Mouse (Mus musculus) frontal cortex, postnatal 36 days (tissue): Measurements from ENCODE around the gene Otud7b.
A peak's percentile ranks its signal among the peaks of the same experiment; 100 is the strongest.
"Not testable (repeated sequence)": the region's sequence is repeated elsewhere in the genome, so short reads cannot be mapped to it uniquely, and the experiment has no call there.

Experiments used
- DNase-seq, 2 experiments: peaks; one replicate each; pipeline ENCODE4 v3.0.0; 2022; ENCODE audit warnings: low spot score in 2 of 2

Otud7b gene

DNA sequence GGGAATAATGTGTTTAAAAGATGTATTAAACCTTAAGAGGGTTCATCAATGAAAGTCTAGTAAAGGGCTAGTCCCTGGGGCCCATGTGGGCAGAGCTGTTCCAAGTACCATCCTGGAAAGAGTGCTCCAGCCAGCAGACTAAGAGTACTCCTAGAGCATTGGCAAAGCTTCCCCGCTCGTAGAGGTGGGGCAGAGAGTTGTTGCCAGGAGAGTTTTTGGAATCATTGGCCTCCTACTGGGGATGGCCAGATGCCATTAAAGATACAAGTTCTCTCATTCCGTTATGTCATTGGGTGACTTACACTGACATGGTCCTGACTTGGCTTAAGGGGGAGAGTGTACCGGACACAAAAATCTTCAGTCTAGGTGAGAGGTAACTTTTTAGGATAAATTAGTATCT lies 75.2 kb downstream of the Otud7b start:
- no peak for DNase-seq

DNA sequence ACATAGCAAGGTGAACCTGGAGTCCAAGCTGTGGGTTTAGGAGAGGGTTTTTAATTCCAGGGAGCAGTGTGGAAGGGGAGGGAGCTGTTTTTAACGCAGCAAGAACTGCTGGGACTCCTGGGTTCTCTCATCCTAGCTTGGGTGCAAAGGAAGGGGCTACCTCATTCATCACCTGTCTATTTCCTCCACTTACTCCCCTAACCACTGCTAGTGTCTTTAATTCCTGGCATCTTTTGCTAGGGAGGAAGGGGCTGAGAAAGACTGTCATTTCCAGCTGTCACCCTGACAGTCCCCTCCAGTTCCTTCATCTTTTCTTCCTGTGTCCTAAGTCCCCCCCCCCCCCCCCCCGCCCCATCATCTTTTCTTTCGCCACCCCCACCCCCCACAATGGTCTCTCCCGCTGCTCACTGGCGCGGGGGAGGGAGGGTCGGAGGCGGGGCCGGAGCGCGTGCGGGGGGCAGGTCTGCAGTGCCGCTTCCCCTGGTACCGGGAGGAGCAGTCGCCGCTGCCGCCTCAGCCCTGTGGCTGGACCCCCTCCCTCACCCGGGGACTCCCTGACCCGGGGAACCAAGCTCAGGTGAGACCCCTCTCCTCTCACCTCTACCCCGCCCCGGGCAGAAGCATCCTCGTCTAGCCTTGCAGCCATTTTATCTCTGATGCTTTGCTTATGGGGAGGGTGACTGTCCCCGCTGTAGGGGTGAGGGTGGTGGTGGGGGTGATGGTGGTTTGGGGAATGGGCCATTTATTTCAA lies 76.6 kb downstream of the Otud7b start, which contains the start of gene Sv2a:
Gene Sv2a (plus strand): TSS at position 425 of the 751 bp plus-strand sequence.
- peak; percentile 69 to 78 for DNase-seq

DNA sequence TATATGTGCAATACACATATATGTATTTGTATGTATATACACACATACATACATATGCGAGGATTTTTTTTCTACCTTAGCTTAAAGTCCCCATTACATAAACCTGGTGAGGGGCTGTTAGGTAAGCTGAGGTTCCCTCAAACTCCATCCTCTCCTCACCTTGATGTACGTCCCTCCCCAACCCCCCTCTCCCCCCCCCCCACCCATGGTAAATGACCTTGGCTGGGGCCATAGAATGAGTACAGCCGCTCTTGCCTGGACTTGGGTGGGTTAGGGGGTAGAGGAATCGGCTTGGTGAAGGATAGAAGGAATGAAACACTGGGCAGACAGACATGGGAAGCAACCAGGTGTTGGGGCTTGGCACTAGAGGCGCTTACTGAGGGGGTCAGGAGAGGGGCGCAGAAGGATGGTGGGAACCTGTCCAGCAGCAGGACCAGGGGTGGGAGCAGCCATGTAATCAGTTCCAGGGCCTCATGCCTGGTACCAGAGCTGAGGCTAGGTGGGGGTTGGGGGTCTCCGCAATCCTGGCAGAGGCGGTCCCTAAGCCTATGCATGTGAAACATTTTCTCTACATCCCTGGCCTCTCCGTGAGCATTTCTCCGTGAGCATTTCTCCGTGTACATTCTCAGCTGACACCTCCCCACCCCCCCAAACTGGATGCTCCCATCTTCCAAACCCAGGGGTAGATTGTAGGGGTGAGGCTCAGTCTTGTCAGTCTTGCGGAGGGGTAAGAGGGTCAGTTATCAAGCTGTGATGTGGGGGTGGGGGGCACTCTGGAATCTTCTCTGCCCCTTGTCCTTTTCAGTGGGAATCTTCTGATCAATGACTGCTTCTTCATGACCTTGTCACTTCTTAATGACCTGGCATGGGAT lies 77.4 kb downstream of the Otud7b start:
- DNase-seq, result peak in 1 of 2 experiments; percentile 44

DNA sequence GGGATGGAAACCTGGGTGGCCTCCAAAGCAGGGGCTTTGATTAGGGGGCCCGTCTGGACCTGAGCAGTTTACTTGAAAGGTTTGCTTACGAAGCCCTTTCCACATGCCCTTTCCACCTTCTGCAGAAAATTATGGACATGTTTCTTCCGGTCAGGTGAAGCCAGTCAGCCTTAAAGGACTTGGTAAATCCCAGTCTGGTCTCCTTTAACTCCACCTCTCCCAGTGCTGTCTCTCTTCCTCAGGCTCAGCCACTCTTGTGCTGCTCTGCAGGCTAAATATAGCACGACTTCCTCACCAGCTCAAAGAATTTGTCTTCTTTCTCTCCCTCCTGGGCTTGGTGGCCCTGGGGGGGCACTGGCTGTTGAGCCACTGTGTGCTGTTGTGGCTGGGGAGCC lies 78.1 kb downstream of the Otud7b start:
- DNase-seq, result peak; percentile 48 to 58

DNA sequence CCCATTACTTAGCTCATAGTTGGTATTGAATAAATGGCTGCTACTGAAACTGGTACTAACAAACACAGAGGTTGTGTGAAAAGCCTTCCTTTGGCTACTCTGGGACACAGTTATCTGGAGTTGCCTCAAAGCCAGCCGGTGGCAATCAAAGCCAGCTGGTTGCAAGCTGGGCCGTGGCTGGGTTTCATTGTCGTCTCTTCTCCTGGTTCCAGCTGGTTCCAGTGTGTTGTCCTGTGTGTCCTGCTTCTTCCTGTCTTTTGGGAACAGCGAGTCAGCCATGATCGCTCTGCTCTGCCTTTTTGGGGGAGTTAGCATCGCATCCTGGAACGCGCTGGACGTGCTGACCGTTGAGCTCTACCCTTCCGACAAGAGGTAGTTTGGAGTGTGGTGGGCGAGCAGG lies 88.7 kb downstream of the Otud7b start:
- DNase-seq, result no peak

DNA sequence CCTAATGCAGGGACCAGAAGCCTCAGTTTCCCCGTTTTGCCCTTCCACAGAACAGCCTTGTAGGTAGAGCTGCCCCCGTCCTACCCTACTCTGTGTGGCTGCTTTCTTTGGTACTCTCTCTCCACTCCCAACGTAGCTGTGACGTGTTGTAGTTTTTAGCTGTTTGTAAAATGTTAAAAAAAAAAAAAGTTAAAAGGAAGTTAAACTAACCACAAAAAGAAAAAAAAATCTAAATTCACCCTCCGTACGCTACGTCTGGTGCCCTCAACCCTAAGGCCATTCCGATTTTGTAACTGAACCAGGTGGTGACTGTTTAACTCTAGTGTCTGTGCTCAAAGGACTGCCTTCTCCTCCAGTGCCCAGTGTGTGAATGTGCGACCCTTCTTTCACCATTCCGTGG lies 90.6 kb downstream of the Otud7b start:
- no peak for DNase-seq

DNA sequence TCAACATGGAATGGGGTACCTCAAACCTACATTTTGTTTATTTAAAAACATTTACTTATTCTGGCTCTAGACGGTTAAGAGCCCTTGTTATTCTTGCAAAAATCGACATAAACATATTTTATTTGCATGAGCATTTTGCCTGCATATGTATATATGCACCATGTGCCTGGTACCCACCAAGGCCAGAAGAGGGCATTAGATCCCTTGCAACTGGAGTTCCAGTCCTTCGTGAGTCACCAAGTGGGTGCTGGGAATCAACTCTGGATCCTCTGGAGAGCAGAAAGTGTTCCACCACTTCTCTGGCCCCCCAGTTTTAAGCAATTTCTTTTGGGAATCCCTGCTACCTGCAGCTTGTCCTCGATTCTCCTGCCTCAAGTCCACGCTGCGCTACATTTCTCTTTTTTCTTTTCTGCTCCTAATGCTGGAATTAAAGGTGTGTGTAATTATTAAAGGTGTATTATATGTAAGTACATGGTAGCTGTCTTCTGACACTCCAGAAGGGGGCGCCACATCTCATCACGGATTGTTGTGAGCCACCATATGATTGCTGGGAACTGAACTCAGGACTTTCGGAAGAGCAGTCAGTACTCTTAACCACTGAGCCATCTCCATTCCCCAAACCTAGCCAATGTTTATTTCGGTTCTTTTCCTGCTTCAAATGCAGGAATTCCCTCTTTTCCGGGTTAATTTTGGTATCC lies 91.4 kb downstream of the Otud7b start:
- DNase-seq, result no peak

DNA sequence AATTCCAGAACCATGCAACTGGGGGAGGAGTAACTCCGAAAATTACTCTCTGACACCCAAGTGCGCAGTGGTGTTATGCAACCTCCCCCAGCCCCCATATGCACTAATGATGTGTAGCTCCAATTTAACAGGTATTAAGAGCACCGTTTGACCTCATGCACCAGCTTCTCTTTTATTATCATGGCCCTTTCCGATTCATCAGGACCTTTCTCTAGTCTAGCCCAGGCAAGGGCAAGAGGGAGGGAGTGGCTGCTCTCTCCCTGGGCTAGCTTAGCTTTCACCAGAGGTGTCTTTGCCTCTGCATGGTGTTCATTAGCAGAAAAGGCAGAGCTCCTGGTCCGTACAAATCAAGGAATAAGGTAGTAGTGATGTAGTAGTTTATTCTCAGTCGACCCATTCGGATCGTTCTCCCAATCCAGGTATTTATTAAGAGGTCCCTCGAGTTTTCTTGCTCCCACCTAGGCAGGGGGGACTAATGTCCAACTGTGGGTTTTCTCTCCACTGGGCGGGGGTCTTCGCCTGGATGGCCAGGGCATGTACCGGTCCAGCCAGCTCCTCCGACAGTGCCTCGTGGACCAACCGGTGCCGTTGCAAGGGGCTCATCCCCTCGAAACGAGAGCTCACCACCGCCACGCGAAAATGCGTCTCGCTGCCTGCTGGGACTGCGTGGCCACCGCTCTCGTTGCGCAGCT lies 92.3 kb downstream of the Otud7b start:
- DNase-seq, result peak in 1 of 2 experiments; percentile 29

DNA sequence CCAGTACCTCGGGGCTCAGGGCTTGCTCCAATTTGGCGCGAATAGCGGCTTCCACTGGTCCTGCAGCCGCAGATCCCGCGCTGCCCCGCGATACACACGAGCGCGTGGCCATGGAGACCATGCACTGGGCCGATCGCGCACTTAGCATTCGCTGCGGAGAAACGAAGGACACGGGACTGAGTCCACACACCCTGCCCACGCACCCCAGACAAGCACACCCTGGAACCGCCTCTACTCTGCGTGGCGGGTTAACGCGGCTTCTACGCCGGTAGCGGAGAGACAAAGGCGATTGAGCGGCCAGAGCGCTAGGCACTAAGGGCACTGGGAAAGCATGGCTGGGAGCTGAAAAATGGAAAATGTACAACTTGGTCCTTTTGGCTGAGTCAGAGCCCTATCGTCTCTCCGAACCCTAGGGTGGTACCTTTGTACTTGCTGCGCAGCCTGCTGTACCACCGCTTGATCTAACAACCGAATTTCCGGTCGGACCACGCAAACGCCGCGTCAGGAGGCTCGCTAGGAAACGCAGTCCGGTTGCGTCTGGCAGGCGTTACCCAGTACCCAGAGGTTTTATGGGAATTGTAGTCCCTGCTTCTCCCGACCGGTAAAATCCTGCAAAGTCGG lies 92.9 kb downstream of the Otud7b start:
- DNase-seq, result peak; percentile 92 to 95

DNA sequence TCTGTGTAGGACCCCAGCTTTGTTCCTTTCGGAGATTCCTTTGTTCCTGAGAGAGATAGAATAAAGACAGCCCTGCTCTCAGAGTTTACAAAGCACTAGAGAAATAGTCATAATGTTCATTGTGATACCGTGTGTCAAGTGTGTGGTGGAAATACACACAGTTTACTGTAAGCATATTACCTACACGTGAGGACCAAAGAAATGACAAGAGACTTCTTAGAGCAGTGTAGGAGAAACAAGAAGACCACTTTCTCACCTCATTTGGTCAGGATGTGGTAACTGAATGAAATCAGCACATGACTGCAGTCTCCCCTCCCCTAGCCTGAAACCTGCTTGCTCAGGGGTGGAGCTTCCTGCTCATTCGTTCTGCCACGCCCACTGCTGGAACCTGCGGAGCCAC lies 93.9 kb downstream of the Otud7b start:
- DNase-seq, result no peak

DNA sequence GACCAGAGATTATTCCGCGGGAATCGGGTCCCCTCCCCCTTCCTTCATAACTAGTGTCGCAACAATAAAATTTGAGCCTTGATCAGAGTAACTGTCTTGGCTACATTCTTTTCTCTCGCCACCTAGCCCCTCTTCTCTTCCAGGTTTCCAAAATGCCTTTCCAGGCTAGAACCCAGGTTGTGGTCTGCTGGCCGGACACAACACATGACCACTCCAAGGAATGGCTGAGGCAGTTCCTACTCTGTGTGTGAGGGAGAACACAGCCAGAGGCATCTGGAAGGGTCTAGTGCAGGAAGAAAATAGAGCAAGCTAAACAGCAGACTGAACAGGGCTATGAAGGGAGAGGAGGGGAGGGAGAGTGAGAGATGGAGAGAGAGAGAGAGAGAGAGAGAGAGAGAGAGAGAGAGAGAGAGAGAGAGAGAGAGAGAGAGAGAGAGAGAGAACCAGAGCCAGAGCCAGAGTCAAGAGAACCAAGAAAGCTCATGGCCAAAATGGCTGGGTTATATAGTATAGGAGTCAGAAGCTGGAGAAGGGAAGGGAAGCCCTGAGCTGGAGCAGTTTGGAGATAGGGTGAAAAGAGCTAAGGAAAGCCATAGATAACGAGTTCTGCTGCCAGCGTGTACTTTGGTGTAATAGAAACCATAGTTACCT lies 94.4 kb downstream of the Otud7b start:
- not testable (repeated sequence) for DNase-seq

DNA sequence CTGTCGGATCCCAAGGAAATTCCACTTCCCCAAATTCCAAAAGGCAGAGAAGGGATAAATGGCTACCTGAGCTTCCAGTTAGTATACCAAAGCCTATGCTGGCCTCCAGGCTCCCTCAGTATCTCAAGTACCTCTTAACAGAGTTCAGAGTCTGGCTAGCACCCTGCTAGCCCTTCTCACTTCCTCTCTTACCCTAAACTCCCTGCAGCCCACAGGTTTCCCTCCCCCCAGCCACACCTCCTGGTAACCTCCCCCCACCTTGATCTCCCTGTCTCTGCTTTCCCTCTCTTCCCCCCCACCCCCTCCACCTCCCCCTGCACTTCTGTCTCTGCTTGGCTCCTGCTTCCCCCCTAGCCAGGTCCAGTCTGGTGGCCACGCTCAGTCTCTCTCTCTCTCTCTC lies 95.4 kb downstream of the Otud7b start:
- no peak for DNase-seq

DNA sequence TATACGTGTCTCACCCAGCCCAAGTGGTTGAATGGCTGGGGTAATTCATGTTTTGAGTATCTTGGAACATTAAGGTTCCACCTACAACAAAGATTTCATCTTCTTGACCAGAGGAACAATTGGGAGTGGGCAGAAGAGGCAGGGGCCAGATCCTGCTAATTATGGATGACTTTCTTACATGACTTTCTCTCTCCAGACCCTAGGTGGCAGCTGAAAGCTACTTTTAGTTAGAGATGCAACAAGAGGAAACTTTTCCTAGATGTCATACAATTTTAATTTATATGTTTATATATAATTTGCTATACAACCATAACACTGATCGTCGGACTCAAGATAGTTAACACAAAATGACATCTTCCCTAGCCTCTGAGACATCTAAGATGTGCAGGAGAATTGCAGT lies 103.5 kb downstream of the Otud7b start:
- DNase-seq, result no peak

DNA sequence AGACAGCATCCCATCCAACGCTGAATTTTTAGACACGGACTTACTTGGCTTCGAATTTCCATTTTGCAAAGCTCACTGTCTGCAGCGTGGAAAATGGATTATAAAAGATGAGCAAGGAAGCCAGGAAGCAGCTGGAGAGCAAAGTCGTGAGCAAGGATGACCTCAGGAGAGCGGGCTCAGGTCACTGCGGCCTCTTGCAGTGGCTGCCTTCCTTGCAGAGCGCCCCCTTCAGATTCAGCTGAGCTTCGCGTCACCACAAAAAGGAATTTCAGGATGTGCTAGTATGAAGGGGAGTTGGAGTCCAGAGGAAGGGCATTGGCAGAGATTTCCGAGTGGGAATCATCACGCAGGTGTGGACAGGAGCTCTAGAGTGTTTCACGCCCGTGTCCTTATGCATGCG lies 104.9 kb downstream of the Otud7b start:
- no peak for DNase-seq
